ENCODE assay signal across 9 mouse cellular contexts in the genomic region with DNA sequence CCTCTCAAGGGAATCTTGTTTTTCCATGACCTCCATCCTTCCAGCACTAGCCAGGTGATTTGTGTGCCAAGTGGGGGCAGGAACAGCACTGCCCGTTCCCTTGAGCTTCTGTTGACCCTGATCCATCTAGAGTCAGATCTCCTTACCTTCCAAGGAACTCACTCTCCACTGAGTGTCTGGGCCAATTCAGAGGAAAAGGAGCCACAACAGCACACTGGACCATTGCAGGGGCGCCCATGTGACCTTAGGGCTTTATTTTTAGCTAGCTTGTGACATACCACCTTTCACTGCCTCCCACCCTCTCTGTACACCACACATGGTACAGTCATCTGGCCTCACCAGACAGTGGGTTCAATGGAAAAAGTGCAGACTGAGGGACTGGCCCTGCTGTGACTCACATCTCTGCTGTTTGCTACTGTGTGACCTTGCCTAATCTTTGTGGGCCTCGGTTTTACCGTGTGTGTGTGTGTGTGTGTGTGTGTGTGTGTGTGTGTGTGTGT.
DNase-seq lines count a peak whose midpoint lies in the region; ATAC-seq and TF ChIP-seq lines count a peak whose summit lies in the region.
"Had no signal": no experiment of that assay in that cellular context is flagged by ENCODE, and none has a peak within 500 bp of the region (broad histone marks: within the 10 kb centered on the region; RNA-seq: fewer than 3 reads in every experiment).

No protein-coding gene starts in this region.

- no peak overlapping the region for H3K27ac ChIP-seq in lung, postnatal 0 days (ENCODE audit: low read length)
- peak overlapping the region; percentile 92 for H3K27ac ChIP-seq in bone marrow macrophage, adult 2 months (ENCODE audit: insufficient read depth, low read depth, low read length)
- no peak overlapping the region for H3K27ac ChIP-seq in neural tube, embryonic 15.5 days (replicated peaks)
- H3K27ac ChIP-seq in midbrain, embryonic 14.5 days (replicated peaks; ENCODE audit: low read depth, low read length) = no peak overlapping the region

- no peak for TF ChIP-seq POLR2A in bone marrow macrophage, adult 2 months (IDR thresholded peaks at IDR 0.05; ENCODE audit: borderline replicate concordance, low read depth, low read length)

- no peak overlapping the region for H3K4me3 ChIP-seq in lung, postnatal 0 days (ENCODE audit: low read depth, low read length)
- H3K4me3 ChIP-seq in bone marrow macrophage, adult 2 months (ENCODE audit: insufficient read depth, low read length) = no peak overlapping the region
- no peak overlapping the region for H3K4me3 ChIP-seq in neural tube, embryonic 15.5 days (replicated peaks)
- no peak overlapping the region for H3K4me3 ChIP-seq in midbrain, embryonic 14.5 days (replicated peaks; ENCODE audit: low read depth, low read length)

- H3K9ac ChIP-seq in lung, postnatal 0 days (replicated peaks; ENCODE audit: low read depth) = no peak overlapping the region
- H3K9ac ChIP-seq in neural tube, embryonic 15.5 days (replicated peaks) = no peak overlapping the region
- no peak overlapping the region for H3K9ac ChIP-seq in midbrain, embryonic 14.5 days (replicated peaks; ENCODE audit: low read length)

- intact Hi-C loops in gastrocnemius, postnatal 36 days (cut with DNase I) = no loop called here

- no peaks in the 10 kb centered on the region for H3K27me3 ChIP-seq in lung, postnatal 0 days (replicated peaks; ENCODE audit: insufficient read depth, low read length)
- H3K27me3 ChIP-seq in neural tube, embryonic 15.5 days (replicated peaks) = no peaks in the 10 kb centered on the region
- H3K27me3 ChIP-seq in midbrain, embryonic 14.5 days (ENCODE audit: control insufficient read depth, insufficient read depth, low read length) = no peaks in the 10 kb centered on the region

- whole genome bisulfite sequencing in lung, postnatal 0 days = 86% methylated on average over 4 of the region's 4 CpGs
- 75% methylated on average over 4 of the region's 4 CpGs for WGBS in neural tube, embryonic 15.5 days
- 91% methylated on average over 4 of the region's 4 CpGs for WGBS in midbrain, embryonic 14.5 days

- H3K4me2 ChIP-seq in lung, postnatal 0 days (replicated peaks; ENCODE audit: low read depth, low read length) = no peak overlapping the region
- no peak overlapping the region for H3K4me2 ChIP-seq in neural tube, embryonic 15.5 days
- H3K4me2 ChIP-seq in midbrain, embryonic 14.5 days (ENCODE audit: low read length) = no peak overlapping the region

- H3K36me3 ChIP-seq in lung, postnatal 0 days (ENCODE audit: insufficient read depth, low read length) = no peaks in the 10 kb centered on the region
- no peaks in the 10 kb centered on the region for H3K36me3 ChIP-seq in neural tube, embryonic 15.5 days
- no peaks in the 10 kb centered on the region for H3K36me3 ChIP-seq in midbrain, embryonic 14.5 days (ENCODE audit: control insufficient read depth, insufficient read depth, low read length)

- no peak for TF ChIP-seq EP300 in lung, postnatal 0 days (IDR thresholded peaks at IDR 0.05)

- peaks cover 12% of the 10 kb centered on the region; the same call in 1 of the 2 replicates for H3K4me1 ChIP-seq in lung, postnatal 0 days (ENCODE audit: insufficient read depth, low read depth, low read length)
- peaks cover 63% of the 10 kb centered on the region for H3K4me1 ChIP-seq in bone marrow macrophage, adult 2 months (ENCODE audit: control insufficient read depth, insufficient read depth, low read length)
- H3K4me1 ChIP-seq in neural tube, embryonic 15.5 days = peaks cover 20% of the 10 kb centered on the region
- peaks cover 10% of the 10 kb centered on the region for H3K4me1 ChIP-seq in midbrain, embryonic 14.5 days (ENCODE audit: control insufficient read depth, insufficient read depth, low read length)

- DNase-seq in gastrocnemius, adult 18-20 months (ENCODE audit: low spot score) = peak; percentile 80
- no peak for DNase-seq in gastrocnemius, postnatal 36 days
- DNase-seq in lung, postnatal 0 days (ENCODE audit: low spot score) = peak; percentile 55
- DNase-seq in lung, postnatal 14 days = no peak
- DNase-seq in natural killer cell, adult 2 months (ENCODE audit: low spot score in 2 of 2) = peak; percentile 70 to 71
- no peak for DNase-seq in midbrain, embryonic 14.5 days
- DNase-seq: cerebellum, adult 8-10 months had no signal

- no peak for TF ChIP-seq CTCF in lung, postnatal 0 days (IDR thresholded peaks at IDR 0.05)
- TF ChIP-seq CTCF in bone marrow macrophage, adult 2 months (IDR thresholded peaks at IDR 0.05; ENCODE audit: low read depth, low read length) = no peak

- no peaks in the 10 kb centered on the region for H3K9me3 ChIP-seq in lung, postnatal 0 days (ENCODE audit: low read length)
- H3K9me3 ChIP-seq in neural tube, embryonic 15.5 days (replicated peaks) = no peaks in the 10 kb centered on the region
- no peaks in the 10 kb centered on the region for H3K9me3 ChIP-seq in midbrain, embryonic 14.5 days (ENCODE audit: control insufficient read depth, low read length)

- no peak for ATAC-seq in lung, postnatal 0 days
- no peak for ATAC-seq in neural tube, embryonic 15.5 days (ENCODE audit: low FRiP score)
- no peak for ATAC-seq in midbrain, embryonic 14.5 days (ENCODE audit: low FRiP score, low TSS enrichment)

Comparison
In these comparisons a context has a peak if more than half of its experiments do, and no peak if none do; other contexts are left out.
1. DNase-seq: peak in gastrocnemius, adult 18-20 months (single experiment), lung, postnatal 0 days (single experiment) and natural killer cell, adult 2 months (2 of 2); none in gastrocnemius, postnatal 36 days (0 of 2), lung, postnatal 14 days (single experiment) and midbrain, embryonic 14.5 days (single experiment).